Mouse (Mus musculus) liver, adult 2 months (tissue): Measurements from ENCODE around the gene Dnajc13. TPM values are rescaled to one million over a fixed set of nuclear protein-coding genes. Genes with fewer than 3 reads are reported as not detected.
A peak's percentile ranks its signal among the peaks of the same experiment; 100 is the strongest.

ENCODE experiments used
- DNase-seq: peaks from one replicate; pipeline ENCODE4 v3.0.0-alpha.2; 2011; ENCODE audit warnings: low read depth, low spot score; ENCODE audit errors: extremely low read depth
- H3K27ac ChIP-seq: fragments of 200-500 bp; replicated peaks from 2 replicates; pipeline ENCODE4 v1.5.1; 2012; ENCODE audit warnings: low read depth, mild to moderate bottlenecking, control low read depth, inconsistent platforms, low read length; ENCODE audit not compliant: insufficient read depth
- H3K27me3 ChIP-seq: fragments of 200-500 bp; 2 replicates; pipeline ENCODE4 v1.6.1; 2012; ENCODE audit warnings: mild to moderate bottlenecking, moderate library complexity, low read length, inconsistent platforms; ENCODE audit not compliant: control insufficient read depth, insufficient read depth
- H3K36me3 ChIP-seq: fragments of 200-500 bp; 2 replicates; pipeline ENCODE4 v1.6.1; 2012; ENCODE audit warnings: low read length, inconsistent platforms; ENCODE audit not compliant: control insufficient read depth, insufficient read depth
- H3K4me1 ChIP-seq: fragments of 200-500 bp; 2 replicates; pipeline ENCODE4 v1.6.1; 2011; ENCODE audit warnings: low read length; ENCODE audit not compliant: control insufficient read depth, insufficient read depth
- H3K4me3 ChIP-seq: fragments of 200-500 bp; 2 replicates; pipeline ENCODE4 v1.5.1; 2011; ENCODE audit warnings: low read depth, mild to moderate bottlenecking, control low read depth, low read length, moderate library complexity; ENCODE audit not compliant: insufficient read depth
- H3K79me2 ChIP-seq: fragments of 200-500 bp; 2 replicates; pipeline ENCODE4 v1.6.1; 2012; ENCODE audit warnings: inconsistent platforms, mild to moderate bottlenecking, low read length, moderate library complexity; ENCODE audit not compliant: control insufficient read depth, insufficient read depth
- H3K9ac ChIP-seq: fragments of 200-500 bp; 2 replicates; pipeline ENCODE4 v1.6.1; 2012; ENCODE audit warnings: low read depth, mild to moderate bottlenecking, control low read depth, inconsistent platforms, low read length
- CTCF ChIP-seq: fragments of 200-500 bp; IDR thresholded peaks from 2 replicates; pipeline ENCODE4 v1.5.1; 2011; ENCODE audit warnings: low read depth, low read length, control low read depth
- POLR2A ChIP-seq: fragments of 200-500 bp; IDR thresholded peaks from 2 replicates; pipeline ENCODE4 v1.6.1; 2011; ENCODE audit warnings: low read length, control low read depth; ENCODE audit not compliant: insufficient read depth; ENCODE audit errors: extremely low read depth
- WGBS: fragments of 180-500 bp; shearing (Covaris S2); methylation state at CpG from one replicate; pipeline ENCODE4 v1.1.7; 2018; 5-methylcytosine and 5-hydroxymethylcytosine counted together
- polyA plus RNA-seq: library from polyadenylated mRNA; depleted of rRNA; stranded (reverse); fragments of >200 nt; gene quantifications from 2 replicates; pipeline ENCODE4 v1.2.3, GENCODE M21; 2012; rRNA removed
- total RNA-seq: library from RNA; depleted of rRNA; stranded (reverse); fragments of >200 nt; gene quantifications from 2 replicates; pipeline ENCODE4 v1.2.3, GENCODE M21; 2014; rRNA removed

Dnajc13 gene
- total RNA-seq (25.8 and 27.3 TPM in 2 replicates), polyA plus RNA-seq (15.1 and 18.6 TPM in 2 replicates)

- H3K79me2 ChIP-seq = peaks cover 32% of the 10 kb centered on the region; the same call in 1 of the 2 replicates
- H3K27me3 ChIP-seq = no peaks in the 10 kb centered on the region
- peak within 1 kb of the TSS; percentile 85 for H3K9ac ChIP-seq
- TF ChIP-seq POLR2A (peak; percentile 58; the same call in 1 of the 2 replicates), CTCF (no peak)
- H3K27ac ChIP-seq = peak within 1 kb of the TSS; percentile 68
- WGBS = under 1% methylated on average over 59 of the region's 60 CpGs
- peaks cover 5% of the 10 kb centered on the region for H3K4me1 ChIP-seq
- DNase-seq = peak; percentile 92
- no peaks in the 10 kb centered on the region for H3K36me3 ChIP-seq
- peak within 1 kb of the TSS; percentile 96 for H3K4me3 ChIP-seq
These were observed at the start of gene Dnajc13 for GRCm38 (mm10) chr9:104262823-104263352. Dnajc13 (minus strand) TSS chr9:104262930.

- no peaks in the 10 kb centered on the region for H3K27me3 ChIP-seq
- no peak overlapping the region for H3K9ac ChIP-seq
- no peak overlapping the region for H3K27ac ChIP-seq
- H3K79me2 ChIP-seq = no peaks in the 10 kb centered on the region
- peak; percentile 76 for TF ChIP-seq CTCF
- TF ChIP-seq POLR2A = no peak
- no peaks in the 10 kb centered on the region for H3K4me1 ChIP-seq
- peak; percentile 39 for DNase-seq
- H3K4me3 ChIP-seq = no peak overlapping the region
- no peaks in the 10 kb centered on the region for H3K36me3 ChIP-seq
- WGBS = 10% methylated on average over 6 of the region's 6 CpGs
These were observed 44.0 kb upstream of the Dnajc13 start for GRCm38 (mm10) chr9:104306734-104307133.

GRCm38 (mm10) chr9:104305333-104306111, 42.8 kb upstream of the Dnajc13 start:
- TF ChIP-seq POLR2A (no peak), CTCF (no peak)
- Histone ChIP-seq H3K36me3 (no peaks in the 10 kb centered on the region), H3K27ac (no peak overlapping the region), H3K4me1 (no peaks in the 10 kb centered on the region), H3K4me3 (no peak overlapping the region), H3K79me2 (no peaks in the 10 kb centered on the region), H3K27me3 (no peaks in the 10 kb centered on the region), H3K9ac (no peak overlapping the region)
- DNase-seq = no peak
- WGBS = 82% methylated on average over 6 of the region's 6 CpGs

GRCm38 (mm10) chr9:104304800-104305199, 42.1 kb upstream of the Dnajc13 start:
- no peak for DNase-seq
- Histone ChIP-seq H3K4me1 (no peaks in the 10 kb centered on the region), H3K4me3 (no peak overlapping the region), H3K36me3 (no peaks in the 10 kb centered on the region), H3K27me3 (no peaks in the 10 kb centered on the region), H3K27ac (no peak overlapping the region), H3K79me2 (no peaks in the 10 kb centered on the region), H3K9ac (no peak overlapping the region)
- TF ChIP-seq CTCF (no peak), POLR2A (no peak)
- WGBS = 71% methylated on average over 10 of the region's 10 CpGs

- TF ChIP-seq CTCF (no peak), POLR2A (no peak)
- no peak overlapping the region for H3K27ac ChIP-seq
- 44% methylated on average over 4 of the region's 4 CpGs for WGBS
These were observed 41.6 kb upstream of the Dnajc13 start for GRCm38 (mm10) chr9:104304376-104304775.

GRCm38 (mm10) chr9:104300569-104300968, 37.8 kb upstream of the Dnajc13 start:
- TF ChIP-seq CTCF (no peak), POLR2A (no peak)
- Histone ChIP-seq H3K79me2 (no peaks in the 10 kb centered on the region), H3K27me3 (no peaks in the 10 kb centered on the region), H3K9ac (no peak overlapping the region), H3K4me1 (no peaks in the 10 kb centered on the region), H3K36me3 (no peaks in the 10 kb centered on the region), H3K27ac (no peak overlapping the region), H3K4me3 (no peak overlapping the region)
- WGBS = 74% methylated on average over 12 of the region's 12 CpGs
- DNase-seq = no peak

More at GRCm38 (mm10) chr9:104304376-104304775, 41.6 kb upstream of the Dnajc13 start:
- no peak for DNase-seq
- H3K36me3 ChIP-seq = no peaks in the 10 kb centered on the region
- no peak overlapping the region for H3K4me3 ChIP-seq
- no peaks in the 10 kb centered on the region for H3K4me1 ChIP-seq
- H3K79me2 ChIP-seq = no peaks in the 10 kb centered on the region
- no peaks in the 10 kb centered on the region for H3K27me3 ChIP-seq
- H3K9ac ChIP-seq = no peak overlapping the region
